In the genomic region with DNA sequence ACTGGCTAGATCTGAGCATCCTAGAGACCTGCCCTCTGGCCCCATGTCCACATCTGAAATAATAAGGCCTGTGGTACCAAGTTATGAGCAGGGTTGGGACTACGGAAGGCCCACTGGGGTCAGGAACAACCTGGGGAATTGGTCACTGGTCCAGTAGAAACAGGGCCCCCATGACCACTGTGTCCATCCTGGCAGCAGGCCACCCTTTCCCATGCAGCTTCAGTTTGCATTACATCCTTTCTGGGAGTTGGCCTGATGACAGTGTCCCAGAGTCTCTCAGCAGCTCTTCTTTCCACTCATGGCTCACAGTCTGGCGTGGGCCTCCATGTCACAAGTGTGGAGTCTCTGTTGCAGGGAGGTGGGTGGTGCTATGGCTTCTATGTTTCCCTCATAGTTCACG, we compare ENCODE assay signal across 27 mouse cellular contexts. TPM values are rescaled to one million over a fixed set of nuclear protein-coding genes. Genes with fewer than 3 reads are reported as not detected.
DNase-seq lines count a peak whose midpoint lies in the region; ATAC-seq and TF ChIP-seq lines count a peak whose summit lies in the region.
"Had no signal": no experiment of that assay in that cellular context is flagged by ENCODE, and none has a peak within 500 bp of the region (broad histone marks: within the 10 kb centered on the region; RNA-seq: fewer than 3 reads in every experiment).

No protein-coding gene starts in this region.

- no peak for TF ChIP-seq POLR2A in bone marrow, adult 2 months (IDR thresholded peaks at IDR 0.05; ENCODE audit: borderline replicate concordance, control insufficient read depth, low read depth, low read length)

- WGBS in liver, postnatal 0 days (ENCODE audit: insufficient replicate concordance), result 69% methylated on average over 3 of the region's 3 CpGs
- WGBS in liver, embryonic 11.5 days, result 70% methylated on average over 3 of the region's 3 CpGs
- WGBS in bone marrow, adult 2 months, result 74% methylated on average over 3 of the region's 3 CpGs

- H3K4me2 ChIP-seq in liver, postnatal 0 days (ENCODE audit: low read depth, low read length), result peak overlapping the region; percentile 35
- no peak overlapping the region for H3K4me2 ChIP-seq in liver, embryonic 11.5 days
- H3K4me2 ChIP-seq: embryonic facial prominence, embryonic 12.5 days; forebrain, embryonic 13.5 days; forebrain, embryonic 15.5 days had no signal

- H3K9me3 ChIP-seq in liver, postnatal 0 days (ENCODE audit: low read length), result no peaks in the 10 kb centered on the region
- H3K9me3 ChIP-seq in liver, embryonic 11.5 days (ENCODE audit: control insufficient read depth, low read length), result no peaks in the 10 kb centered on the region
- H3K9me3 ChIP-seq: embryonic facial prominence, embryonic 10.5 days; embryonic facial prominence, embryonic 12.5 days; forebrain, embryonic 13.5 days; forebrain, embryonic 15.5 days had no signal

- intact Hi-C loops in heart, postnatal 25 days (cut with DNase I), result no loop called here

- peak; percentile 77 for DNase-seq in heart, adult 11 months
- no peak for DNase-seq in heart, postnatal 25 days (ENCODE audit: low spot score)
- DNase-seq in liver, postnatal 0 days, result no peak
- no peak for DNase-seq in liver, embryonic 11.5 days (ENCODE audit: low spot score)
- DNase-seq: adrenal gland, adult 8-10 months; adrenal gland, postnatal 14 days; adrenal gland, postnatal 36 days; B cell, adult 2 months; cerebellum, adult 11 months; cerebellum, adult 18-20 months; cerebellum, adult 8-10 months; cerebellum, adult 9-11 months; cerebellum, postnatal 14 days; forebrain, postnatal 0 days had no signal

- no peaks in the 10 kb centered on the region for H3K4me1 ChIP-seq in liver, postnatal 0 days (ENCODE audit: insufficient read depth)
- no peaks in the 10 kb centered on the region; the same call in 1 of the 2 replicates for H3K4me1 ChIP-seq in liver, embryonic 11.5 days (replicated peaks; ENCODE audit: control insufficient read depth, insufficient read depth, low read length)
- peaks cover 1% of the 10 kb centered on the region; the same call in 1 of the 2 replicates for H3K4me1 ChIP-seq in bone marrow, adult 2 months (ENCODE audit: control insufficient read depth, insufficient read depth, low read length)
- H3K4me1 ChIP-seq: forebrain, embryonic 13.5 days; forebrain, embryonic 15.5 days had no signal

- no peak for TF ChIP-seq CTCF in liver, postnatal 0 days (IDR thresholded peaks at IDR 0.05; ENCODE audit: low read depth)
- no peak for TF ChIP-seq CTCF in bone marrow, adult 2 months (IDR thresholded peaks at IDR 0.05; ENCODE audit: control insufficient read depth, insufficient read depth, low read length)

- H3K36me3 ChIP-seq in liver, postnatal 0 days (replicated peaks; ENCODE audit: insufficient read depth, low read length), result no peaks in the 10 kb centered on the region
- no peaks in the 10 kb centered on the region for H3K36me3 ChIP-seq in liver, embryonic 11.5 days (ENCODE audit: control insufficient read depth, insufficient read depth, low read length)
- H3K36me3 ChIP-seq: embryonic facial prominence, embryonic 10.5 days; embryonic facial prominence, embryonic 12.5 days; forebrain, embryonic 15.5 days; G1E had no signal

- no peaks in the 10 kb centered on the region for H3K27me3 ChIP-seq in liver, postnatal 0 days (ENCODE audit: insufficient read depth, low read length)
- no peaks in the 10 kb centered on the region for H3K27me3 ChIP-seq in liver, embryonic 11.5 days (replicated peaks; ENCODE audit: control insufficient read depth, insufficient read depth, low read length)
- H3K27me3 ChIP-seq: CH12.LX; embryonic facial prominence, embryonic 12.5 days; forebrain, embryonic 13.5 days; forebrain, embryonic 15.5 days; Patski had no signal

- no peak overlapping the region for H3K27ac ChIP-seq in liver, postnatal 0 days (ENCODE audit: low read depth)
- no peak overlapping the region for H3K27ac ChIP-seq in liver, embryonic 11.5 days (ENCODE audit: low read depth, low read length)
- H3K27ac ChIP-seq in bone marrow, adult 2 months (ENCODE audit: control insufficient read depth, insufficient read depth, low read depth, low read length, poor library complexity), result peak overlapping the region; percentile 68
- H3K27ac ChIP-seq: embryonic facial prominence, embryonic 10.5 days; embryonic facial prominence, embryonic 12.5 days; forebrain, embryonic 13.5 days; forebrain, embryonic 15.5 days had no signal

- no peak for ATAC-seq in liver, postnatal 0 days
- ATAC-seq in liver, embryonic 11.5 days (replicated peaks; ENCODE audit: low FRiP score), result no peak
- ATAC-seq: activated CD4-positive, CD25-positive, alpha-beta regulatory T cell, adult 4 months; CD4-positive, CD25-positive, alpha-beta regulatory T cell, adult 4 months; forebrain, embryonic 13.5 days; forebrain, embryonic 15.5 days; forebrain, postnatal 0 days; Patski had no signal

- peak overlapping the region; percentile 27 for H3K4me3 ChIP-seq in liver, postnatal 0 days (ENCODE audit: low read depth, low read length)
- H3K4me3 ChIP-seq in liver, embryonic 11.5 days (ENCODE audit: low read depth, low read length), result no peak overlapping the region
- H3K4me3 ChIP-seq in bone marrow, adult 2 months (replicated peaks; ENCODE audit: control insufficient read depth, low read depth, low read length), result peak overlapping the region; percentile 71
- H3K4me3 ChIP-seq: embryonic facial prominence, embryonic 10.5 days; embryonic facial prominence, embryonic 12.5 days; forebrain, embryonic 13.5 days; forebrain, embryonic 15.5 days had no signal

- no peak overlapping the region for H3K9ac ChIP-seq in liver, postnatal 0 days (replicated peaks)
- no peak overlapping the region for H3K9ac ChIP-seq in liver, embryonic 11.5 days (ENCODE audit: low read depth, low read length)
- H3K9ac ChIP-seq: embryonic facial prominence, embryonic 12.5 days; forebrain, embryonic 13.5 days; forebrain, embryonic 15.5 days; forebrain, postnatal 0 days had no signal

- no peak for TF ChIP-seq EP300 in liver, postnatal 0 days (IDR thresholded peaks at IDR 0.05; ENCODE audit: low read depth)

RNA-seq across cellular contexts. Expression of gene Itgb2l, which starts 1.6 kb away (rescaled TPM):
- not detected for total RNA-seq in heart, postnatal 25 days (2021)
- polyA plus RNA-seq in liver, postnatal 0 days (2015; fragmentation: Nextera tagmentation; extraction: Ambion mirVana), result 8.7 and 10.0 TPM in 2 replicates
- 0.30 and 1.0 TPM in 2 replicates for polyA plus RNA-seq in liver, embryonic 11.5 days (2014; fragmentation: Nextera tagmentation; extraction: Ambion mirVana)
- polyA plus RNA-seq in bone marrow, adult 2 months (2011; ENCODE audit: insufficient read depth, insufficient read length, low replicate concordance, missing spikeins), result 17.7 and 48.7 TPM in 2 replicates
- total RNA-seq: adrenal gland, adult 18-20 months; adrenal gland, adult 8-10 months; adrenal gland, postnatal 36 days; forebrain, postnatal 0 days had no signal
- polyA plus RNA-seq: activated CD4-positive, CD25-positive, alpha-beta regulatory T cell, adult 4 months; CD4-positive, CD25-positive, alpha-beta regulatory T cell, adult 4 months; cortical plate, adult 2 months; embryonic facial prominence, embryonic 10.5 days; forebrain, embryonic 11.5 days; forebrain, embryonic 13.5 days; forebrain, embryonic 15.5 days; G1E had no signal

RNA-seq across cellular contexts. Expression of gene Pcp4, which starts 25.6 kb away (rescaled TPM):
- total RNA-seq in heart, postnatal 25 days (2021), result 1 to 10 TPM; 2.0 to 2.8 TPM
- not detected in 2 replicates for polyA plus RNA-seq in liver, postnatal 0 days (2015; fragmentation: Nextera tagmentation; extraction: Ambion mirVana)
- 1.2 TPM in 1 of 2 replicates, not detected in the other for polyA plus RNA-seq in liver, embryonic 11.5 days (2014; fragmentation: Nextera tagmentation; extraction: Ambion mirVana)
- 7.3 TPM in 1 of 2 replicates, not detected in the other for polyA plus RNA-seq in bone marrow, adult 2 months (2011; ENCODE audit: insufficient read depth, insufficient read length, low replicate concordance, missing spikeins)
- total RNA-seq: G1E had no signal
- polyA plus RNA-seq: CD4-positive, CD25-positive, alpha-beta regulatory T cell, adult 4 months; G1E had no signal
